Mouse (Mus musculus): ENCODE measurements around the gene Col2a1.
A peak's percentile ranks its signal among the peaks of the same experiment; 100 is the strongest.

The Col2a1 gene

GRCm38 (mm10) chr15:97963989-97964835 is 40.3 kb downstream of the Col2a1 start, which contains the start of gene Tmem106c:
TSS of gene Tmem106c (plus strand) at chr15:97964200.
- DNase-seq (ENCODE audit: inconsistent age in 2 of 2, low spot score in 1 of 2) = peak; percentile 95 to 97

GRCm38 (mm10) chr15:97963329-97963988 is 41.0 kb downstream of the Col2a1 start:
- peak in 1 of 2 experiments; percentile 21 for DNase-seq (ENCODE audit: inconsistent age in 2 of 2, low spot score in 1 of 2)

- no peak for DNase-seq (ENCODE audit: inconsistent age in 2 of 2, low spot score in 1 of 2)
Measured at GRCm38 (mm10) chr15:97956416-97956815, 48.1 kb downstream of the Col2a1 start.

GRCm38 (mm10) chr15:97955742-97956141 is 48.8 kb downstream of the Col2a1 start:
- DNase-seq (ENCODE audit: inconsistent age in 2 of 2, low spot score in 1 of 2) = no peak

GRCm38 (mm10) chr15:97955286-97955685 is 49.2 kb downstream of the Col2a1 start:
- DNase-seq (ENCODE audit: inconsistent age in 2 of 2, low spot score in 1 of 2) = no peak

GRCm38 (mm10) chr15:97954671-97955070 is 49.8 kb downstream of the Col2a1 start:
- no peak for DNase-seq (ENCODE audit: inconsistent age in 2 of 2, low spot score in 1 of 2)

GRCm38 (mm10) chr15:97952889-97953189 is 51.7 kb downstream of the Col2a1 start:
- no peak for DNase-seq (ENCODE audit: inconsistent age in 2 of 2, low spot score in 1 of 2)

DNA sequence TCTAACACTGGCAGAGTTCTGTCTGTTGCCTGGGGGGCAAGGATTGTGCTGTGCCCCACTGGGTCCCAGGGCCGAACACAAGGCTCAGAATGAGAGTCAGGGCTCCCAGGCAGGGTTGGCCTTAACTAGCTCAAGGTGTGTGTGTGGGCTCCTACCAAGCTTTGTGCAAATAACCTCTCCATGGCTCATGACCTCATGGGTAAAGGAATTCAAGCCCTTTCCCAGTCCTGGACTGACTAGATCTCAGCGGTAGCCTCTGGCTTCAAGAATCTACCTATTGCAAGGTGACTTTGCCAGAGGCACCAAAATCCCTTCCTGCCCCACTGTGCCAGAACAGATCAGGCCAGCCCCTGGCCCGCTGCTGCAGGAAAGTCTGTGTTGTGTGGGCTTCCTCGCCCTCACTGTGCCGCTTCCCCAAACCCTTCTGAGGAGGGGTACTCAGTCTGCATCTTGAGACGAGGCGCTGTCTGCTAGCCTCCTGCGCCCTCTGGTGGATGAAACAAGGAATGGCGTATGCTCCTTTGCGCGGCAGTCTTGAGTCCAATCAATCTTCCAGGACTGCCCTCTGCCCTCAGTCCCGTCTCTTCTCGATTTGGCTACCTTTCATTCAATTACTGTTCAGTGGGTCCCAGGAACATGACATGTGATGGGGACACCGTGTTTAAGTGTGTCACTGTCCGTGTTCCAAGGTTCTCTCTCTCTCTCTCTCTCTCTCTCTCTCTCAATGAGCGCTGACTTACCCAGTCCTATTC is 52.2 kb downstream of the Col2a1 start:
- DNase-seq (ENCODE audit: inconsistent age in 2 of 2, low spot score in 1 of 2) = peak; percentile 49 to 83

GRCm38 (mm10) chr15:97950240-97950639 is 54.3 kb downstream of the Col2a1 start:
- no peak for DNase-seq (ENCODE audit: inconsistent age in 2 of 2, low spot score in 1 of 2)

DNA sequence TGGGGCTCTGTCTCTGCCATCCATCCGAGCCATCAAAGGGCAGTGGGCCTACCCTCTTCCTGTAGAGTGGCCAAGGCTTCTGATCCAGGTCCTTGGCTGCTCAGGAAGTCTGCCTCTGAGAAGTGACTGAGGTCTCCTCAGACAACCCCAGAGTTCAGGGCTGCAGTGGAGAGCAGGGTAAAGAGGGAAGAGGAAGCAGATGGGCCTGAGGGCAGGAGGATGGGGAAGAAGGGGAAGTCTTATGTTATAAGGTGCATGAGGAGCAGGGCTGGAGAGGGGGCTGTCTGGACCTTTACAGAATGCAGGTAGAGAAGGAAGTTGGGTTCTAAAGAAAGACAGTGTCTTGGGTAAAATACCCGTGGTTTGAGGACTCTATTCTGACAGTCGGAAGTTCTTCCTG is 54.8 kb downstream of the Col2a1 start:
- DNase-seq (ENCODE audit: inconsistent age in 2 of 2, low spot score in 1 of 2) = no peak

GRCm38 (mm10) chr15:97948720-97949119 is 55.8 kb downstream of the Col2a1 start:
- DNase-seq (ENCODE audit: inconsistent age in 2 of 2, low spot score in 1 of 2) = no peak

DNA sequence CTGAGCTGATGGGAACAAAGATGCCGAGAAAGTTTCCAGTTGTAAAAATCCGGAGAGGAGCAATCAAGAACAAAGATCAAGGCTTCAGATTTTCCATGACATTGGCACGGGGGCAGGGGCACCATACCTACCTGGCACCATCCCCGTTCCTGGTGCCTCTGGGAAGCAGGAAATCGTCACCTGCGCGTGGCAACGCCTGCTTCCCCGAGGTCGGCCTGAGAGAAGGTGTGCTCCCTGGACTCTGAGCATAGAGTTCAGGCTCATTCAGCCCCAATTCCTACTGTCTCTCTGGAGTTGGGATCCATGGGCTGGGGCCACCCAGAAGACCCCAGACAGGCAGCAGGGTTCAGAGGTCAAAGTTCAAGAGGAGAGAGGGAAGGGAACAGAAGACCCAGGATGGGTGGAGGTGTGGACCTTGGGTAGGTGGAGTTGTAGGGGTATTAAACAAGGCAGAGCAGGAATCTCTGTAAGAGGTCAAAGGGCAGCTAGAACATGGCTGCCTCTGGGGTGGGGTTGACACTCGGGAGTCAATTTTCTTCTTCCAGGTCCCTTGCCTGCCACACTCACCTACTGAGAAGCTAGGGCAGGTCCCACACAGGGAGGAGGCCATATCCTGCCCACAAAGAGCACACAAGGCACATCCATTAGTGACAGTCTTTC is 58.7 kb downstream of the Col2a1 start:
- no peak for DNase-seq (ENCODE audit: inconsistent age in 2 of 2, low spot score in 1 of 2)

- no peak for DNase-seq (ENCODE audit: inconsistent age in 2 of 2, low spot score in 1 of 2)
Measured at GRCm38 (mm10) chr15:97944919-97945574, 59.4 kb downstream of the Col2a1 start.

- no peak for DNase-seq (ENCODE audit: inconsistent age in 2 of 2, low spot score in 1 of 2)
Measured at GRCm38 (mm10) chr15:97943356-97943755, 61.1 kb downstream of the Col2a1 start.

- no peak for DNase-seq (ENCODE audit: inconsistent age in 2 of 2, low spot score in 1 of 2)
Measured at GRCm38 (mm10) chr15:97942538-97942937, 62.0 kb downstream of the Col2a1 start.

DNA sequence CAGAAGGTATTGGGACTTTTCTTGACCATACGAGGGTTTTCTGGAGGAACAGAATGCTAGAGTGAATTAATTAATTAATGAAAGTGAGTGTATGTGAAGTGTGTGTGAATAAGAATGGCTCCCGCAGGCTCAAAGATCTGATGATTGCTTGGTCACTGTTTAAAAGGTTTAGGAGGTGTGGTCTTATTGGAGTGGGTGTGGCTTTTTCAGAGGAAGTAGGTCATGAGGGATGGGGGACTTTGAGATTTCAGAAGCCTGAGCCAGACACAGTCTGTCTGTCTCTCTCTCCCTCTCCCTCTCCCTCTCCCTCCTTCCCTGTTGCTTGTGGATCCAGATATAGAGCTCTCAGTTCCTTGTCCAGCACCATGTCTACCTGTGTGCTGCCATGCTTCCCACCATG is 63.2 kb downstream of the Col2a1 start:
- no peak for DNase-seq (ENCODE audit: inconsistent age in 2 of 2, low spot score in 1 of 2)

GRCm38 (mm10) chr15:97940088-97940487 is 64.4 kb downstream of the Col2a1 start:
- no peak for DNase-seq (ENCODE audit: inconsistent age in 2 of 2, low spot score in 1 of 2)

GRCm38 (mm10) chr15:97938580-97938979 is 65.9 kb downstream of the Col2a1 start:
- no peak for DNase-seq (ENCODE audit: inconsistent age in 2 of 2, low spot score in 1 of 2)

DNA sequence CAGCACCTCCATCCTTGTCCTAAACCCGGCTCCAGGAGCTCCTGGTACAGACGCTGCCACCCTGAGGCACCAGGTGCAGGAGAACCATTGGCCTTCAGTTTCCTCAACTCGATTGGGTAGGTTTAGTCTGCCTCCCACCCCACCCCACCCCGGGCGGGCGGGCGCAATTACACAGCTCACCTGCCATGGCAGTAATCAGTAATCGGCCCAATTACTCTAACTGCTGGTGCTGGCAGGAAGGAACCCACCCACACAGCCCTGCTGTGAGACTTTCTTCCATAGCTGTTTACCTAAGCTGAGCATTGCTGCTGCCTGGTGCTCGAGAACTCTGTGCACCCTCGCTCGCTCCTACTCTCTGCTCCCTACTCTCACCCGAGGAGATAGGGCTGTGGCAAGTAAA is 72.1 kb downstream of the Col2a1 start:
- DNase-seq (ENCODE audit: inconsistent age in 2 of 2, low spot score in 1 of 2) = no peak

GRCm38 (mm10) chr15:97929259-97929824 is 75.2 kb downstream of the Col2a1 start:
- peak in 1 of 2 experiments; percentile 22 for DNase-seq (ENCODE audit: inconsistent age in 2 of 2, low spot score in 1 of 2)

Data from adrenal gland, adult (tissue).